Mouse (Mus musculus): ENCODE results near the gene Cpped1.

DNA sequence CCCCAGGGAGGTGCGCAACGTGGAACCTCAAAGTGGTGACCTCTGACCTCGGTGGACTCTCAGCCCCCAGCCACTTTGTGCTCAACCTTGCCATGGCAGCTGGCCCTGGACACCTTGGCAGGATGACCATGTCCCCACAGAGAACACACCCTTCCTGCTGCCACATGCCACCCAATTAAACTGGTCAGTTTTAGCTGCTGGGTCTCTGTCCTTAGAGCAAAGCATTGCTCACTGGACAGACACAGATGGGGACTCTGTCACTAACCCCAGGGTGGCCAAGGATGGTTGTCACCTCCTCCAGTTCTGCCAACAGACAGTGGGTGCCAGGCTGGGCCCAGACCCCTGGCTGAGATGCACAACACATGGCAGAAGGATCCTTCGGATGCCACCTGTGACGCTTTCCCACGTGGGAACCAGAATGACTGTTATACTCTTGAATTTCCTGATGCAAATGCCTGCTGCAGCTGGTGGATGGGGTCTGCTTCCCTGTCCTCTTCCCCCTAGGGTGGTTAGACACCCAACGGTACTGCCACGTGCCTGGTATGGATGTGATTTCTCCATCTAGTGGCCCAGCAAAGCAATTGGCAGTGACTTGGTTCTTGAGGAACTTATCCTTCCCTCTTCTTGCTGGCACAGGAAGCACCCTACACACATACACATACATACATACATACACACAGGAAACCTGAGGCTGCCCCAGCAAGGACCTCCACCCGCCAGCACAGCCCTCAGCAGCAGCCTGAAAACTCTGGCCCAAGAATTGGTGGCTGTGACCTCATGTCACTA lies 153.8 kb downstream of the Cpped1 start:
- TF ChIP-seq SMC3 (IDR thresholded peaks at IDR 0.05; ENCODE audit: low read depth, low read length) (peak; percentile 26; the same call in 1 of the 2 replicates), CTCF (conservative IDR thresholded peaks at IDR 0.05 in 1 of 2, IDR thresholded peaks at IDR 0.05 in 1 of 2; ENCODE audit: low read depth in 2 of 2, low read length in 2 of 2) (peak in 1 of 2 experiments; percentile 46; a peak in 2 of 4 replicates), POLR2A (IDR thresholded peaks at IDR 0.05; ENCODE audit: low read depth, low read length) (no peak), ZMIZ1 (IDR thresholded peaks at IDR 0.05; ENCODE audit: low read depth, low read length) (no peak), KAT2A (IDR thresholded peaks at IDR 0.05; ENCODE audit: insufficient replicate concordance, low read length) (no peak), BHLHE40 (IDR thresholded peaks at IDR 0.05; ENCODE audit: low read depth, low read length) (no peak), RCOR1 (conservative IDR thresholded peaks at IDR 0.05; ENCODE audit: low read depth, low read length) (no peak), EP300 (IDR thresholded peaks at IDR 0.05; ENCODE audit: low read length) (no peak), ZC3H11A (IDR thresholded peaks at IDR 0.05; ENCODE audit: low read depth, low read length) (no peak), MXI1 (IDR thresholded peaks at IDR 0.05; ENCODE audit: low read depth, low read length) (no peak), ELF1 (IDR thresholded peaks at IDR 0.05; ENCODE audit: low read depth, low read length) (no peak), JUND (conservative IDR thresholded peaks at IDR 0.05; ENCODE audit: low read depth, low read length) (no peak), POLR2AphosphoS2 (IDR thresholded peaks at IDR 0.05; ENCODE audit: low read depth, low read length) (no peak), USF1 (IDR thresholded peaks at IDR 0.05; ENCODE audit: low read depth, low read length) (no peak)

Measured in CH12.LX (cell line).